Mouse (Mus musculus): ENCODE results near the gene Mis12. TPM values are rescaled to one million over a fixed set of nuclear protein-coding genes. Genes with fewer than 3 reads are reported as not detected.

Gene Mis12
- polyA plus RNA-seq, 1 experiment: 18.4 TPM

GRCm38 (mm10) chr11:71028280-71028679 is 8.9 kb downstream of the Mis12 start:
- H3K27me3 ChIP-seq (ENCODE audit: control insufficient read depth, insufficient read depth, insufficient read length): no peaks in the 10 kb centered on the region
- no peak overlapping the region for H3ac ChIP-seq (ENCODE audit: control insufficient read depth, insufficient read length, low read depth)
- TF ChIP-seq FOSL1 (IDR thresholded peaks at IDR 0.05; ENCODE audit: insufficient read depth, low read length, poor library complexity, severe bottlenecking): no peak
- no peak for TF ChIP-seq MYOD1 (IDR thresholded peaks at IDR 0.05; ENCODE audit: control insufficient read depth, insufficient read length, low read depth)
- no peak for TF ChIP-seq CTCF (IDR thresholded peaks at IDR 0.05; ENCODE audit: control insufficient read depth, insufficient read depth, insufficient read length)
- TF ChIP-seq MYOG (IDR thresholded peaks at IDR 0.05; ENCODE audit: control insufficient read depth, extremely low read depth, insufficient read length): no peak
- TF ChIP-seq CEBPB (IDR thresholded peaks at IDR 0.05; ENCODE audit: low read depth): no peak
- no peak for TF ChIP-seq MAX (IDR thresholded peaks at IDR 0.05)
- TF ChIP-seq USF1 (IDR thresholded peaks at IDR 0.05; ENCODE audit: low read depth): no peak
- H3K79me2 ChIP-seq (ENCODE audit: control insufficient read depth, insufficient read depth): peaks cover 38% of the 10 kb centered on the region
- H3K36me3 ChIP-seq (ENCODE audit: control insufficient read depth, insufficient read depth): peaks cover 61% of the 10 kb centered on the region
- H3K4me3 ChIP-seq (ENCODE audit: insufficient read depth, poor library complexity, severe bottlenecking): no peak overlapping the region
- peaks cover 27% of the 10 kb centered on the region for H3K79me3 ChIP-seq (ENCODE audit: low read depth)

GRCm38 (mm10) chr11:71029403-71030118 is 10.2 kb downstream of the Mis12 start:
- Histone ChIP-seq H3K27me3 (ENCODE audit: control insufficient read depth, insufficient read depth, insufficient read length) (no peaks in the 10 kb centered on the region), H3K4me3 (ENCODE audit: insufficient read depth, poor library complexity, severe bottlenecking) (no peak overlapping the region), H3K79me3 (ENCODE audit: low read depth) (peaks cover 14% of the 10 kb centered on the region), H3K79me2 (ENCODE audit: control insufficient read depth, insufficient read depth) (peaks cover 25% of the 10 kb centered on the region), H3K36me3 (ENCODE audit: control insufficient read depth, insufficient read depth) (peaks cover 48% of the 10 kb centered on the region), H3ac (ENCODE audit: control insufficient read depth, insufficient read length, low read depth) (no peak overlapping the region)
- TF ChIP-seq CTCF (IDR thresholded peaks at IDR 0.05; ENCODE audit: control insufficient read depth, insufficient read depth, insufficient read length) (no peak), FOSL1 (IDR thresholded peaks at IDR 0.05; ENCODE audit: insufficient read depth, low read length, poor library complexity, severe bottlenecking) (no peak), MAX (IDR thresholded peaks at IDR 0.05) (no peak), MYOD1 (IDR thresholded peaks at IDR 0.05; ENCODE audit: control insufficient read depth, insufficient read length, low read depth) (no peak), USF1 (IDR thresholded peaks at IDR 0.05; ENCODE audit: low read depth) (no peak), MYOG (IDR thresholded peaks at IDR 0.05; ENCODE audit: control insufficient read depth, extremely low read depth, insufficient read length) (no peak), CEBPB (IDR thresholded peaks at IDR 0.05; ENCODE audit: low read depth) (no peak)

- H3K79me2 ChIP-seq (ENCODE audit: control insufficient read depth, insufficient read depth): no peaks in the 10 kb centered on the region
Measured at GRCm38 (mm10) chr11:71032070-71032469, 12.7 kb downstream of the Mis12 start.

GRCm38 (mm10) chr11:71032491-71033162 is 13.2 kb downstream of the Mis12 start:
- H3K79me2 ChIP-seq (ENCODE audit: control insufficient read depth, insufficient read depth): no peaks in the 10 kb centered on the region
- no peaks in the 10 kb centered on the region for H3K27me3 ChIP-seq (ENCODE audit: control insufficient read depth, insufficient read depth, insufficient read length)
- no peak overlapping the region for H3ac ChIP-seq (ENCODE audit: control insufficient read depth, insufficient read length, low read depth)
- no peak for TF ChIP-seq FOSL1 (IDR thresholded peaks at IDR 0.05; ENCODE audit: insufficient read depth, low read length, poor library complexity, severe bottlenecking)
- no peak for TF ChIP-seq MAX (IDR thresholded peaks at IDR 0.05)
- TF ChIP-seq MYOD1 (IDR thresholded peaks at IDR 0.05; ENCODE audit: control insufficient read depth, insufficient read length, low read depth): no peak
- no peak for TF ChIP-seq CTCF (IDR thresholded peaks at IDR 0.05; ENCODE audit: control insufficient read depth, insufficient read depth, insufficient read length)
- no peak for TF ChIP-seq USF1 (IDR thresholded peaks at IDR 0.05; ENCODE audit: low read depth)
- no peak for TF ChIP-seq CEBPB (IDR thresholded peaks at IDR 0.05; ENCODE audit: low read depth)
- no peak for TF ChIP-seq MYOG (IDR thresholded peaks at IDR 0.05; ENCODE audit: control insufficient read depth, extremely low read depth, insufficient read length)
- peaks cover 2% of the 10 kb centered on the region for H3K79me3 ChIP-seq (ENCODE audit: low read depth)
- H3K36me3 ChIP-seq (ENCODE audit: control insufficient read depth, insufficient read depth): peaks cover 17% of the 10 kb centered on the region
- H3K4me3 ChIP-seq (ENCODE audit: insufficient read depth, poor library complexity, severe bottlenecking): no peak overlapping the region

More at GRCm38 (mm10) chr11:71032070-71032469, 12.7 kb downstream of the Mis12 start:
- no peak overlapping the region for H3ac ChIP-seq (ENCODE audit: control insufficient read depth, insufficient read length, low read depth)
- no peak overlapping the region for H3K4me3 ChIP-seq (ENCODE audit: insufficient read depth, poor library complexity, severe bottlenecking)
- no peak for TF ChIP-seq CEBPB (IDR thresholded peaks at IDR 0.05; ENCODE audit: low read depth)
- no peak for TF ChIP-seq CTCF (IDR thresholded peaks at IDR 0.05; ENCODE audit: control insufficient read depth, insufficient read depth, insufficient read length)
- no peak for TF ChIP-seq FOSL1 (IDR thresholded peaks at IDR 0.05; ENCODE audit: insufficient read depth, low read length, poor library complexity, severe bottlenecking)
- no peak for TF ChIP-seq USF1 (IDR thresholded peaks at IDR 0.05; ENCODE audit: low read depth)
- no peak for TF ChIP-seq MYOD1 (IDR thresholded peaks at IDR 0.05; ENCODE audit: control insufficient read depth, insufficient read length, low read depth)
- TF ChIP-seq MAX (IDR thresholded peaks at IDR 0.05): no peak
- no peak for TF ChIP-seq MYOG (IDR thresholded peaks at IDR 0.05; ENCODE audit: control insufficient read depth, extremely low read depth, insufficient read length)
- peaks cover 5% of the 10 kb centered on the region for H3K79me3 ChIP-seq (ENCODE audit: low read depth)
- H3K27me3 ChIP-seq (ENCODE audit: control insufficient read depth, insufficient read depth, insufficient read length): no peaks in the 10 kb centered on the region
- peaks cover 23% of the 10 kb centered on the region for H3K36me3 ChIP-seq (ENCODE audit: control insufficient read depth, insufficient read depth)

GRCm38 (mm10) chr11:71033163-71033761 is 13.9 kb downstream of the Mis12 start, which contains the start of gene 6330403K07Rik:
Gene 6330403K07Rik, minus strand, starts transcription at chr11:71033513.
- no peaks in the 10 kb centered on the region for H3K79me2 ChIP-seq (ENCODE audit: control insufficient read depth, insufficient read depth)
- peaks cover 11% of the 10 kb centered on the region for H3K36me3 ChIP-seq (ENCODE audit: control insufficient read depth, insufficient read depth)
- no peaks in the 10 kb centered on the region for H3K79me3 ChIP-seq (ENCODE audit: low read depth)
- no peak within 1 kb of the TSS for H3K4me3 ChIP-seq (ENCODE audit: insufficient read depth, poor library complexity, severe bottlenecking)
- no peaks in the 10 kb centered on the region for H3K27me3 ChIP-seq (ENCODE audit: control insufficient read depth, insufficient read depth, insufficient read length)
- no peak for TF ChIP-seq CEBPB (IDR thresholded peaks at IDR 0.05; ENCODE audit: low read depth)
- no peak for TF ChIP-seq MYOD1 (IDR thresholded peaks at IDR 0.05; ENCODE audit: control insufficient read depth, insufficient read length, low read depth)
- TF ChIP-seq CTCF (IDR thresholded peaks at IDR 0.05; ENCODE audit: control insufficient read depth, insufficient read depth, insufficient read length): no peak
- TF ChIP-seq FOSL1 (IDR thresholded peaks at IDR 0.05; ENCODE audit: insufficient read depth, low read length, poor library complexity, severe bottlenecking): no peak
- TF ChIP-seq MAX (IDR thresholded peaks at IDR 0.05): no peak
- no peak within 1 kb of the TSS for H3ac ChIP-seq (ENCODE audit: control insufficient read depth, insufficient read length, low read depth)

Measured in C2C12 (cell line).